Mouse (Mus musculus) kidney, adult 2 months (tissue): ENCODE results near the gene Akr1c12.

Source experiments
- CTCF ChIP-seq: fragments of 200-500 bp; conservative IDR thresholded peaks from 2 replicates; pipeline ENCODE4 v1.5.1; 2011; ENCODE audit warnings: low read depth, mild to moderate bottlenecking, control low read depth, low read length, moderate library complexity, mixed read lengths; ENCODE audit not compliant: insufficient read depth, insufficient read length
- POLR2A ChIP-seq: fragments of 200-500 bp; IDR thresholded peaks from one replicate; pipeline ENCODE4 v1.6.1; 2011; ENCODE audit warnings: low read depth, low read length, control low read depth

GRCm38 (mm10) chr13:4277526-4277925, 1.7 kb downstream of the Akr1c12 start:
- TF ChIP-seq CTCF (no peak), POLR2A (no peak)
